Mouse (Mus musculus): Measurements from ENCODE around the gene Copz1.

The Copz1 gene

DNA sequence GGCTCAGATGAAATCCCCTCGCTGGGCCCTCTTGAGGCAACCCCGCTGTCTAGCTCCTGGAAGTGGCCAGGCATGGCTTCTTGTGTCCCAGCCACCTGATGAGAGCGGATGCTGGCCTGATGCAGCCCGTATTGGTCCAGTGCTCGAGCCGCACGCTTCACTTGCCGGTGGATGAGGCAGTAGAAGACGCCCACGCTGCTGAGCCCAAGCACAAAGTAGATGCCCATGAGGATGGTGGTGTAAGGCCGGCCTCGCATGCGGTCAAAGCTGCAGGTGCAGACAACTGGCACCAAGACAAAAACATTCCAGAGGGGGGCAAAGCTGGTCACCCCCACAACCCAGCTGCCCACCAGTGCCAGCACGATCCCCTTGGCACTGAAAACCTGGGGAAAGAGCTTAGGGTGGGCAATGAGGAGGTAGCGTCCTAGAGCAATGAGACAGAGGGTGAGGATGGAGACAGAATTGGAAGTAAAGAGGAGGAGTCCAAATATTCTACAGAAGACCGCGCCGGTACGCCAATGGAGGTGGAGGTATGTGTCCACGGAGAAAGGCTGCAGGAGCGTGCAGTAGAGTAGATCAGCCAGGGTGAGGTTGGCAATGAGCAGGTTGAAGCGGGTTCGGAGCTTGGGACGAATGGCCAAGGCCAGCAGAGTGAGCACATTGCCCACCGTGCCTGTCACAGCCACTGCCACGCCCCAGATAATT is 36.5 kb downstream of the Copz1 start:
- no peak for DNase-seq (ENCODE audit: low spot score in 2 of 2)

DNA sequence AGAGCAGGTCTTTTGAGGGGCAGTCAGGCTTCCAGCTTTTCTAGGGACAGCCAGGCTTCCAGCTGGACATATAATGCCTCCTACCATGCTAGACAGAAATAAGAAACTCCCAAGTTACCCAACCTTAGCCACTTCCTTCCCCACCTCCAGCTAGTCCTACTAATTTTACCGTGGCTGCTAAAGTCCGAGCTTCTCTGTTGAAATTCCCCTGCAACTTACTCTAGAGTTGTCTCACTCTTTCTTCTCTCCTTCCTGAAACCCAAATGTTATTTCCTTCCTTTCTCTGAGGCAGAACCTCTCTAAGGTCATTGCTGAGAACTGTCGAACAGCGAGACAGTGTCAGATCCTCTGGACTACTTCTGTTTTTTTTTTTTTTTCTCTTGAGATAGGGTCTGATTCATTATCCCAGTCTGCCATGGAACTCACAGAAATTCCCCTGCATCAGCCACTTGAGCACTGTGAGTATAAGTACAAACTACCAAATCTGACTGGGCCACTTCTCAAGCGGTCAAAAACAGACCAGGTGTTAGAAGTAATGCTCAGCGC is 37.9 kb downstream of the Copz1 start, which contains the start of gene Gpr84:
TSS of gene Gpr84 (minus strand) at position 248 of the 546 bp plus-strand sequence.
- no peak for DNase-seq (ENCODE audit: low spot score in 2 of 2)

DNA sequence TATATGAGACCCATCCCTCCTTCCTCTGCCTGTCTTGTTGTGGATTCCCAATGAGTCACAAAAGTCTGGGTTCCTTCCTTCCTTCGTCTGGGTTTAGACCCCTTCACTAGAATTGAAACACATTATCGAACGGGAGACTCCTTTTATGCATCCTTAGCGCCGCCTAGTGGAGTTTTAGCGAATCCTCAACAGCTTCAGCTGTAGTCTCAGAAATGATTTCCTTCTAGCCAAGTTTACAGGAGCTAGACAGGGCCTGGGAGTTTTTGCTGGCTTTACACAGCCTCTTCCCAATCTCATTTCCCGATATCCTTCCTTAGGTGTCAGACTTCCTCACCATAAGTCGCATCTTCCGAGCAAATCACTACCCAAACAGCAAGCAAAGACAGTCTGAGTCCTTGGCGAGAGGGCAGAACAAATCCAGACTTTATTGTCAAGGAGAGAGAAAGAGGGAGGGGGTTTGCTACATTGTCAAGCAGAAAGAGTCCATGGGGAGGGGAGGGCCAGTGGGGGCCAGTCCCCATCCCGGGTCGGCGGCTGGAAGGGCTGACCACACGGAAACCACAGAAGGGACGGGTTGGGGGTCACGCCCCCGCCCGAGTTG is 41.1 kb downstream of the Copz1 start:
- no peak for DNase-seq (ENCODE audit: low spot score in 2 of 2)

DNA sequence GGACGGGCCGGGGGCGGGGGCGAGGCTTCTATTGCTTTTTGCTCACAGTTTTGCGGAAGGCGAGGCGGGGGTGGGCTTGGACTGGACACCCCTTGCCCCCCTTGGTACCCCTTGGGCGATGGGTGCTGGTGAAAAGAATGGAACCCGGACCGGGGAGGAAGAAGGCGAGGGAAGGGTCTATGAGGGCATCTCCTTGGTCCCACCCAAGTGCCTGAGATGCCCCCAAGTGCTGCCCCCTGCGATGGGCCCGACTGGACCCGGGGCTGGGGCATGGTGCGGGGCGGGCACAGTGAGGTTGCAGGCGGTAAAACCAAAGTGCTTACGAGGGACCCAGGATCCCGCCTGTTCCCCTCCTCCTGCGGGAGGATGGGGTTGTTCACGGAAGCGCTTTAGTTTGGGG is 41.7 kb downstream of the Copz1 start:
- DNase-seq (ENCODE audit: low spot score in 2 of 2), result no peak

DNA sequence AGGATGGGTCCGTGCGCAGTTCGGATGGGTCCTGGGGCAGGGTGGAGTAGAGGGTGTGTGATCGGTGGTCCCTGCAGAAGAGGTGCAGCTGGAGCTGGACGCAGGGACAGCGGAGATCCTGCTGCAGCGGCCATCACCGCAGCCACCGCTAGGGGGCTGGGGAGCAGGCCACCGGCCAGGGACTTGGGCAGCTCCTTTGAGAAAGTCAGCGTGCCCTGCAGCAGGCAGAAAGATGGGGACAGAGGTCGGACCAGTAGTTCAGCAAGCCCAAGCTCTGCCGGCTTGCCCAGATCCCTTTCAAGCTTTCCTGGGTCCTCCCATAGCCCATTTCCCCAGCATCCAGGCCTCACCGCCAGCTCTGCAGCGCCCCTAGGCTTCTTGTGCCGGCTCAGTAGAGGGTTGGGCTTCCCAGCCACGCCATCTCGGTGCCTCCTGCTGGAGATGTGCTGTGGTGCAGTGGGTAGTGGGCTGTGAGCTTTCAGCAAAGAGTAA is 42.5 kb downstream of the Copz1 start:
- peak; percentile 64 to 73 for DNase-seq (ENCODE audit: low spot score in 2 of 2)

DNA sequence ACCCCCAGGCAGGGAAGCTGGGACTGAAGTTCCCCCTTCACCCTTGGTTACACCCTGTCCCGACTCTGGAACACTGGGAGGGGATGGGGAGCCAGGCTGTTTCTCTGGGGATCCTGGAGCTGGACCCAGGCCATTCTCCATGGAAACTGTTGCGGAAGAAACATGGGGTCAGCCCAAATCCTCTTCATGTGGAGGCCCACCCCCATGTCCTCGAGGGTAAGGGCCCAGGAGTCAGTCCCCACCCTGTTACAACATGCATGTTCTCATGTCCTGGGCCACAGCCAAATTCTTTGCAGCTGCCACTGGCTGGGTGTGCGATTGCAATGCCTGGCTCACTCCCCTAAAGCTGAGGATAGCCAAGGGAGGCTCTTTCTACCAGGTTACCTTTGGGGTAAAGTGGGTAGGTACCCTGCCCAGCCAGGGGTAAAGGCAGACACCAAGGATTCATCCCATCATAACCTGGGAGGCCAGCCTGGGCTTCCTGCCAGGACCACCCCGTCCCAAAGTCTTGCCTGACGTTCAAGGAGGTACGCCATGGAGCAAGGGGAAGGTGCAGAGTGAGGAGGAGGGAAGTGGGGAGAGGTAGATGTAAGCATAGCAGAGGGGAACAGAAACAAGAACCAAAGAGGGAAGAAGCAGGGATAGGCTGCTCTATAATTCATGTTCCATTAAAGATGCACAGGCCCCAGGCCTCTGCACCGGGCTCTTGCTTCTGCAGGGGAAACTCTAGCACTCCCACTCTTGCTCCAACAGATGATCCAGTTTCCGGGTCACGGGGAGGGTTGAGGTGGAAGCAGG is 43.7 kb downstream of the Copz1 start:
- DNase-seq (ENCODE audit: low spot score in 2 of 2), result peak in 1 of 2 experiments; percentile 73

DNA sequence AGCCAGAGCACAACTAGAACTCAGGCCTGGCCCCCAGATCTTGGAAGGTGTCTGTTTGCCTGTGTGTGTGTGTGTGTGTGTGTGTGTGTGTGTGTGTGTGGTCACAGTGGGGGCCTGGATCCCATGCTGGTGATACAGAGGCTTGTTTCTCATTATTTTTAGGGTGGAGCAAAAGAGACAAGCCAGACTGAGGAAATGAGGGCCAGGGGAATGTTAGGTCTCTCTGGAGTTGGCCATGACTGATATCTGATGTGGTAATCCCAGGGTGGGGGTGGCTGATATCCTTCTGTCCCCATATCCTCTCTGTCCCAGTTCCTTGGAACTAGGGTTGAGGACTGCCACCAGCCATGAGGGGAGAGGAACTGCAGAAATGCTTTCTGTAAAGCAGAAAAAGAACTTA is 44.6 kb downstream of the Copz1 start:
- DNase-seq (ENCODE audit: low spot score in 2 of 2), result no peak

DNA sequence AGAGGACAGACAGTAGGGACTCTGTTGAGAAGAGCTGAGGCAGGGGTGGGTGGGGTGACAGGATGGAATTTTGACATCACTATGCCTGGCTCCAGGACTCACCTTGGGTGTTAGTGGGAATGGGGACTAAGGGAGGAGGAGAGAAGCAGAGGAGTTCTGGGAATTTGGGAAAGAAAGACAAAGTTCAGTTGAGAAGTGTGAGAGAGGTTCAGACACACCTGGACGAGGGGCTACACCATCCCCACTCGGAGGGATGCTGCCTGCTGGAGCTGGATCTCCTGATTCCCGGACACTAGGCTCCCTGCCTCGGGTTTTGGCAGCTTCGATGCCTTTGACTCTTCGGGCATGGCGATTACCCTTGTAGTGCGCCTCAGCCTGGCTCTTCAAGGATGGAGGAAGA is 45.2 kb downstream of the Copz1 start:
- DNase-seq (ENCODE audit: low spot score in 2 of 2), result no peak

DNA sequence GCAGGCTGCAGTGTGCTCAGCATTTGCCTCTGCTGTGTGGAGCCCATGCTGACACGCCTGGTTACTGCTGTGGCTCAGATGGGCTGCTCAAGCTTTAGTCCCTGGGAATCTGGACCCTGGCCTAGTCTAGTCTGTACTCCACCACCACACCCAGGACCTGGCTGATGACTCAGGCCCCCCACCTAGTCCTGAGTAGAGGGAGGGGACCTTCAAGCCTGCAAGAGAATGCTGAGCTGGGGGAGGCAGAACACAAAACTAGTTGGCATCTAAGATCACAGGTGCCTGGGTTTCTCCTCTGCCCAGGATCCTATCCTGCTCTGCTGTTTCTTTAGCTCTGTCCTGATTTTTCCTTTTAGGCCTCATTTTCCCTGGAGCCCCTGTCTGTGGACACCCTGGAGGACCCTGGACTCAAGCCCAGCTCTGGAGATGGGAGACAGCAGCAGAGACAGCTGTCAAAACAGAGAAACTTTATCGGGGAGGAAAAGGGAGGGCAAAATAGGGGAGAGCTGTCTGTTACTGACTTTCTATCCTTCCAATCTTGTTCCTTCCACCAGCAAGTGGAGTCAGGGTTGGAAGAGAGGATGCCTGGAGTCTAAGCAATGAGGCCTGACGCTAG is 45.8 kb downstream of the Copz1 start:
- DNase-seq (ENCODE audit: low spot score in 2 of 2), result no peak

DNA sequence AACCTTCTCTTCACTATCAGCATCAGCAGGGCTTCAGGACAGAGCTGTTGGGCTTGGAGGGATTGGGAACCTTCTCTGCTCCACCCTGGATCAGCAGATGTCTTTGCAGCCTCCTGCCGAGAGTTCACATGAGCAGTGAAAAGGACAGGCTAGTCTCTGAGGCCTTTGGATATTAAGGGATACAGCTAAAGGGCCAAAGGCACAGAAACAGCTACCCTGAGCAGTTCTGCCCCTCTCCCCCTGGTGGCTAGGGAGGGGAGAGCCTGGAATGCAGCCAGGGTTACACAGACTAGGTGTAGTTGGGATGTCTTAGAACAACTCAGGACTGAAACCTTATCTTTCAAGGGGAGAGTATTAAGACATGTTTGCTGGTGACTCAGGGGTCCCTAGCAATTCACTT is 48.6 kb downstream of the Copz1 start:
- no peak for DNase-seq (ENCODE audit: low spot score in 2 of 2)

DNA sequence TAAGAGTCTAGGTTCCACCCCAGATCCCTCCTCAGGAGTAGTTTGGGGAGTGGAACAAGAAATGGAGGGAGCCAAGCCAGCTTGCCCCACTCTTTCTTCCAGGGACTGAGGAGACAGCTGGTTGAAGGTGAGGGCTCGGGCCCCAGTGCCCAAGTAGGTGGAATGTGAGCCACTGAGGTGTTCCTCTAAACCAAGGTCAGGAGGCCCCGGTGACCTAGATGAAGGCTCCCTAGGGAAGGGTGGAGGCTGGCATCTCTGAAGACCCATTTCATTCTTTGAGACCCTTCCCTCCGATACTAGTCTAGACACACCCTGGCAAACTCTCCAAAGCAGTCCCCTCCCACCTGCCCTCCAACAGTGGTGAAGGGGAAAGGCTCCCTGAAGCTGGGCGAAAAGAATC is 49.9 kb downstream of the Copz1 start:
- DNase-seq (ENCODE audit: low spot score in 2 of 2), result no peak

DNA sequence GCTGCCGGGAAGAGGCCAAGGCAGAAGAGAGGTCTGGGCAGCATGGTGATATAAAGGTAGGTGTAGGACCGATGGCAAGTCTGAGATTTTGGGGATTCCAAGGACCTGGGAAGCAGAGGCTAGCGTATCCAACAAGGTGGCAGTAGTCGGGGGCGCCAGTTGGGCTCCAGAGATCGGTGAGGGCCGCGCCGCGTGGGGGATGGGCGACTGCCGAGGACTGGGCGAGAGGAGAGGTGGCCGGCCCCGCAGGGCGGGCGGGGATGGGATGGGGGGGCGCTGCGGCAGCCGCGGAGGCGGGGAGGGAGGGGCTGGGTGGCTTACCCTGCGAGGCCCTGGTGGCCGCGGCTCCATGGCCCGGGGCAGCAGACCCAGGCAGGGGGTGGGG is 50.5 kb downstream of the Copz1 start:
- peak in 1 of 2 experiments; percentile 43 for DNase-seq (ENCODE audit: low spot score in 2 of 2)

DNA sequence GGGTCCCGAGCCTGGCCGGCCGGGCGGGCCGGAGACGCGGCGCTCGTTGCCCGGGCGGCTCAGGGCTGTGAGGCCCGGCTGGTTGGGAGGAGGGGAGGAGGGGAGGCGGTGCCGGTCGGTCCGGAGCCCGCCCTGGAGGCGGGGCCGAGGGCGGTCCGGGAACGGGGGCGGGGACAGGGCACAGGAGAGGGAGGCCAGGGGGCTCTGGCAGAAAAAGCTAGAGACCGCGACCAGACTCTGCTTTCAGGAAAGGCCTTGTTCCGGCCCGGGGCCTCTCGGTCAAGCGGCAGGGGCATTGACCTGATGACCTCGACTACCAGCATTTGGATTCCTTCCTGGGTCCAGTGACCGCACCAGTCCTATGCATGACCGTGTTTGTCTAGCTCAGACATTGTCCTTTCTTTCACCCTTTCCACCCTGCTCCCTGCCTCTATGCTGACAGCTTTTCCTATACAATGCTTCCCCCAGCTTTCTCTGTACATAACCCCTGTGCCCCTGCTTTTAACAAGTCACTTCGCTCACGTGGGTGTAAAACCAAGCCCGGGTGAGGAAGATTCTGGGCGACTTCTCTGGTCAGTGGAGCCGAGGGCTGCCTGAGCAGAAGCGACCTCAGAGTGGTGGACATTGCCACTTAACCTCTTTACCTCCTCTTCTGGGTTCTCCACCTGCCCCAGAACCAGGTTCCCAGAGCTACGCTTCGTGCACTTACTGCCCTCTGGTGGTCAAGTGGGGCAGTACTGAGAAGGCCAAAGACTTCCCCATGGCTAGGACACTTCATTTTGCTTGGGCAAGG is 51.1 kb downstream of the Copz1 start:
- DNase-seq (ENCODE audit: low spot score in 2 of 2), result peak; percentile 80 to 89

DNA sequence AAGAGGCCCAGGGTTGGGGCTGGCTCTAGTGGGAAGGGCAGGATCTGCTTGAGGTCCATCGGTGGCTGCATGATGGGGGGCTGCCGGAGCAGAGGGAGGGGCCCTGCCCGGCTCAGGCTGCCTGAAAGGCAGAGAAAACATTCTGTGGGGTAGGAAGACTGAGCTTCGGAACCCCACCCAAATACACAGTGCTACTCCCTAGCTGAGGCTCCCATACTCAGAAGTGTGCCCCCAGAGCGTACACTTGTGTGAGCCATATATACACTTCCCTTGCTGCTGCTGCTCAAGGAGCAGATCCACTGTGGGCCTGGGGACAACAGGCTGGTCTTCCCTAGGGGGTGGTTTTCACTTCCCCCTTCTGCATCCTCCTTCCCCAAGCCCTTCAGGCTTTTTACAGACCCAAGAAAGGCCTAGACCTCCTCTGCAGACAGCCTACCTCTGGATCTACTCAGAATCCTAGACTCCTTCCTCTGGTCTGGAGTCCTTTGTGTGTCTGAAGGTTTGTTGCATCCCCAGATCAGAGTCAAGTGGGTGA is 60.6 kb downstream of the Copz1 start:
- DNase-seq (ENCODE audit: low spot score in 2 of 2), result no peak

DNA sequence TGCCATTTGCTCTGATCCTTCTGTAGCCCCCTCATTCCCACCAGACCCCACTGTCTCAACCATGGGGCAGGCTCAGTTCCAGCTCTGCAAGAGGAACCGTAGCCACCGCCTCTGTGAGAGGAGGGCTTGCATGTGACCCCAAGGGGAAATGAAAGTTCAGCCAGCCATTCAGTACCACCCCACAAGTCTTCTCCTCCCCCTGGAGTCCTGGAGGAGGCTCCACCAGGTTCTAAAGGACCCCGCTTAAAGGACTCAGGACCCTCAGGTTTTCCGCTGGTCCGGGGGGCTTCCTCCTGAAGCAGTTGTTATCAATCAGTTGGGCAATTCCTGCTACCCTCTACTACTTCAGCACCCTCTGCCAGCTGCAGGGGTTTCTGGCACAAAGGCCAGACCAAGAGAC is 61.2 kb downstream of the Copz1 start:
- no peak for DNase-seq (ENCODE audit: low spot score in 2 of 2)

DNA sequence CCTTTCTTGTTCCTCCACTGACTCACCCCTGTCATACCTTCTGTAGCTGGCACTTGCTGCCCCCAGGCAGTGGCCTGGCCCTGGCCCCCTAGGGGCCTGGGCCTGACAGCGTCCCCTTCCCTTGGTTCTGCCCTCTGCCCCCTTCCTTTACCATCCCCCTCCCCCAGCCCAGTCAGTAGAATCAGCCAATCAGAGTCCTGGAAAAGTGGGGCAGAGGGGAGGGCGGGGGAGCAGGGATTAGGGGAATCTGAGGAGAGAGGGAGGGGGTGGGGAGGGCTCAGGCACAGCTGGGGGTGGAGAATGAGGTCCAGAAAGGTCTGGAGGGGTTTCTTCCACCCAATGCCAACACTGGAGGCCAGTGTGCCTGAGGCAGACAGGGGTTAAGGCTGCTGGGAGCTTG is 61.7 kb downstream of the Copz1 start:
- DNase-seq (ENCODE audit: low spot score in 2 of 2), result no peak

DNA sequence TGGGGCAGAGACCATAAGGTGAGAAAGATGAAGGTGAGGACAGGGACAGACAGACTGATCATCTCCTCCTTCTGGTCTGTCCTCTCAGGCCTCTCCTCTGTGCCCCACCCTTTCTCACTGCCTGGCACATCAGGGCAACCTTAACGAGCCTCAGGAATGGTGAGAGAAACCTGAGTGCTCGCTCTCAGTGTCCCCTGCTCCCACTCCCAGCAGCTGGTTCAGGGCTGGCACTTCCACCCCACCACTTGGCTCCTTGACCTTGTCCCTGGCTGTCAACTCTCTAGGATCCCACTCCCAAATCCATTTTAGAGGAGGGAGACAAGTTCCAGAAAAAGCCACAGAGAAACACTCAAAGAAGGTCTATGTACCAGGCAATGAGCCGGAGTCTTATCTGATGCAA is 62.5 kb downstream of the Copz1 start:
- DNase-seq (ENCODE audit: low spot score in 2 of 2), result no peak

DNA sequence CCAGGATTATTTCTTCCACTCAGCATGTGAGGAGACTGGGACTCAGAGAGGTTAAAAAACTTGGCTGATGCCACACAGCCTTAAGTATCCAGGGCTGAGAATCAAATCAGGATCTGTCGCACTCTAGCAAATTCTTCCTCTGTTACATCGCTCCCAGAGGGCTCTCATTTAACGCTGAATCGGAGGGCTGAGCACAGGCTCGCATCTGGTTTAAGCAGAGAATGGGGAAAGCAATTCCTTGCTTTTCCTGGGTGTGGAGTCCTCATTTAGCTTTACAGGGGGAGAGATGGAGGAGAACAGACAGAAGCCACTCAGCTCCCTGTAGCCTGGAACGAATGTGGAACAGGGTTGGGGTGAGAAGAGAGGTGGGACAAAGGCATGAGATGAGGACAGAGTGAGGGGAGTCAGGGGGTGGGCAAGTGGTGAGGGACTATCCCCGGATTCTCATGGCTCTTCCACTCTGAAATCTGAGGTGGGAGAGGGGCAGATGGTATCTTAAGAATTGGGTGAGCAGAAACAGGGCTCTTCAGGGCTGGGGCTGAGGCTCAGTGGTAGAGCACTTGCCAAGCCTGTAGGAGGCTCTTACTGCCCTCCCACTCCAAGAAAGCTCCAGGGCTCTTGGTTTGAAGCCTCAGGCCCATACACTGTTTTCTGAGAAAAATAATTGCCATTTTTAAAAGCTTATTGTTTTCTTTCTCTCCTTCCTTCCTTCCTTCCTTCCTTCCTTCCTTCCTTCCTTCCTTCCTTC is 63.1 kb downstream of the Copz1 start:
- DNase-seq (ENCODE audit: low spot score in 2 of 2), result no peak

DNA sequence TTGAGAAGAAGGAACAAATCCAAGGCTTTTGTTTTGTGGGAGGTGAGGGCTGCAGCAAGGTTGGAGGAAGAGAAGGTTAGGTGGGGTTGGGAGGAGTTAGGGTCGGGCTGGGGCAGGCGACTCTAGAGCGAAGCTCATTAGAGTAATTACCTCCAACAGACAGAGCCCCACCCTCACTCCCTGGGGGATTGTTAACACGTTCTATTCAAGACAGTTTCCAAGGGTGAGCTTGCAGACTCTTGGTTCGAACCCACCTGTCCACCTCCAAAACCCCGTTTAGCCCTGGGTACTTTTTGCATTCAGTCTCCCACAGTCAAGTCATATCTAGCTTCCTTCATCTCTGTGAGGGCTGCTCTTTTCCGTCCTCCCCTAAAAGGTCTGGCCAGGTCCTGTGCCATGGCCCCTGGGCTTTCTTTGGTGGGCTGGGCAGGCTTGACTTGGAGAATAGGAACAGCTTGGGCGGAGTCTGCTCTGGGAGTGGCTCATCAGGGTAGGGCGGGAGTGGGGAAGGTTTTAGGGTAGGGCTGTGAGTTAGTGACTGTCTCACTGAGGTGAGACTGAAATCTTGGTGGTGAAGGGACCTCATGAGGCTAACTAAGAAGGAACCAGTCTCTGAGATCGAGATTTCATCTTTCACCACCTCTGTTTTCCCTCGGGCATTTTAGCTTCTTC is 64.6 kb downstream of the Copz1 start:
- no peak for DNase-seq (ENCODE audit: low spot score in 2 of 2)

DNA sequence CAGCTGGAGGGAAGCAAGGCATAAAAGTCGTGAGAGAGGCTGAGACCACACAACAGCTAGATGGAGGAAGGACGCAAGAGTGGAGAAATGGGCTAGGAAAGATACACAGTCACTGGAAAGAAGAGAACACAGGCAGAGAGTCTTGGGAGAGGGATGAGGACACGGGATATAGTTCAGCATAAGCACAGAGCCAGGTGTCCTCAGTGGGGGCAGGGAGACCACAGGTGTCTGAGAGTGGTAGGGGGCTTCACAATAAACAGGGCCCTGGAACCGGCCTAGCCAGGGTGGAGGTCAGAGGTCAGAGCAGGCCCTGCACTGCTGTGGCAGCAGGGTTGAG is 66.3 kb downstream of the Copz1 start:
- DNase-seq (ENCODE audit: low spot score in 2 of 2), result no peak

Measured in urinary bladder, postnatal 36 days (tissue).